Mouse (Mus musculus) bone marrow, adult 2 months (tissue): ENCODE results near the gene Etv6. TPM values are rescaled to one million over a fixed set of nuclear protein-coding genes. Genes with fewer than 3 reads are reported as not detected.

Source experiments
- H3K27ac ChIP-seq: fragments of 200-500 bp; 2 replicates; pipeline ENCODE4 v1.5.1; 2012; ENCODE audit warnings: low read depth, mild to moderate bottlenecking, control low read depth, inconsistent platforms, low read length; ENCODE audit not compliant: control insufficient read depth, poor library complexity, insufficient read depth
- H3K4me1 ChIP-seq: fragments of 200-500 bp; 2 replicates; pipeline ENCODE4 v1.6.1; 2011; ENCODE audit warnings: low read length; ENCODE audit not compliant: control insufficient read depth, insufficient read depth
- H3K4me3 ChIP-seq: fragments of 200-500 bp; replicated peaks from 2 replicates; pipeline ENCODE3; 2011; ENCODE audit warnings: mild to moderate bottlenecking, low read depth, low read length, control low read depth; ENCODE audit not compliant: control insufficient read depth
- CTCF ChIP-seq: fragments of 200-500 bp; IDR thresholded peaks from 2 replicates; pipeline ENCODE4 v1.5.1; 2011; ENCODE audit warnings: low read length, control low read depth; ENCODE audit not compliant: control insufficient read depth, insufficient read depth
- POLR2A ChIP-seq: fragments of 200-500 bp; IDR thresholded peaks from 2 replicates; pipeline ENCODE4 v1.6.1; 2011; ENCODE audit warnings: low read depth, mild to moderate bottlenecking, control low read depth, low read length, borderline replicate concordance; ENCODE audit not compliant: control insufficient read depth
- WGBS: fragments of 180-500 bp; shearing (Covaris S2); methylation state at CpG from one replicate; pipeline ENCODE4 v1.1.7; 2018; 5-methylcytosine and 5-hydroxymethylcytosine counted together
- polyA plus RNA-seq: library from polyadenylated mRNA; stranded (reverse); fragments of >200 nt; gene quantifications from 2 replicates; pipeline ENCODE4 v1.2.4, GENCODE M21; 2011; ENCODE audit warnings: low replicate concordance; ENCODE audit not compliant: missing spikeins, insufficient read depth, insufficient read length

The Etv6 gene
- polyA plus RNA-seq, 1 experiment, result 10.9 TPM

GRCm38 (mm10) chr6:134139359-134139758 lies 103.9 kb downstream of the Etv6 start:
- no peak overlapping the region for H3K27ac ChIP-seq
- no peak overlapping the region for H3K4me3 ChIP-seq
- H3K4me1 ChIP-seq, result peaks cover 11% of the 10 kb centered on the region; the same call in 1 of the 2 replicates
- 85% methylated on average over 3 of the region's 3 CpGs for WGBS
- TF ChIP-seq POLR2A, result no peak
- TF ChIP-seq CTCF, result no peak

DNA sequence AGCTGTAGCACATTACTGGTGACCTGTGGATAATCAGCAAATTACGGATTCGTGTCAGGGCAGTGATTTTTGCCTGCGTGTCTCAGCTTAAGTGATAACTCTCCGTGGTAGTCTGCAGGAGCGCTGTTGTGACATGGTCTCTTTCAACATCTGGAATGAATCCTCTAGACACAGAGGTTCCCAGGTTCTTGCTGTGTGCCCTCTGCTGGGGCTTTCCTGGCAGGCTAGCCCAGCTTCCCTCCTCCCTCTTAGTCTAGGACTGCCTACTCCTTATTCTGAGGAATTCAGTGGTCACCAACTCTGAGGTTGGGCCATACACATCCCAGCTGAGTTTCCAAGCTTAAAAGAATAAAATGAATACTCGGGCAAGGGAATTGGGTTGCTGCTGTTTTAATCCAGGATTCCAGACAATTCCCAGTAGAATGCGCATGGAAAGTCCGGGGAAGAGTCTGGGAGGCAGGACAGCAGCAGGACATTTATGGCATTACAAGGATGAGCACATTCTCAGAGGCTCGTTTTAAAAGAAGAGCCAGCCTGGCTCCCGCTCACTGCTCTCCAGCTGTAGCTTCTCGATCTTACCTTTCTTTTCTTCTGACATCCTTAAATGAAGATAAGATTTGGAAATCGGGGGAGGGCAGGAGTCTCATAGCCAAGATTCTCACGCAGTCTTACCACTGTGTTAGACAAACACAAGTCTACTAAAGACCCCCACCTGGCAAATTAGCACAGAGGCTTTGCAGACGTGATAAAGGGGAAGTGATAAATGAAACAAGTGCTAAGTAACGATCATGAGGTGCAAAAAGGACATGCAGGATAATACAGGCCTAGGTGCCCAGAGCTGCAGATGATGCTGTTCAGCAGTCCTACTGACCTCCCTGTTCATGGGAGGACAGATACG lies 105.5 kb downstream of the Etv6 start:
- TF ChIP-seq POLR2A, result no peak
- TF ChIP-seq CTCF, result no peak
- peaks cover 5% of the 10 kb centered on the region; the same call in 1 of the 2 replicates for H3K4me1 ChIP-seq
- no peak overlapping the region for H3K4me3 ChIP-seq
- 50% methylated on average over 16 of the region's 16 CpGs for WGBS
- H3K27ac ChIP-seq, result no peak overlapping the region

DNA sequence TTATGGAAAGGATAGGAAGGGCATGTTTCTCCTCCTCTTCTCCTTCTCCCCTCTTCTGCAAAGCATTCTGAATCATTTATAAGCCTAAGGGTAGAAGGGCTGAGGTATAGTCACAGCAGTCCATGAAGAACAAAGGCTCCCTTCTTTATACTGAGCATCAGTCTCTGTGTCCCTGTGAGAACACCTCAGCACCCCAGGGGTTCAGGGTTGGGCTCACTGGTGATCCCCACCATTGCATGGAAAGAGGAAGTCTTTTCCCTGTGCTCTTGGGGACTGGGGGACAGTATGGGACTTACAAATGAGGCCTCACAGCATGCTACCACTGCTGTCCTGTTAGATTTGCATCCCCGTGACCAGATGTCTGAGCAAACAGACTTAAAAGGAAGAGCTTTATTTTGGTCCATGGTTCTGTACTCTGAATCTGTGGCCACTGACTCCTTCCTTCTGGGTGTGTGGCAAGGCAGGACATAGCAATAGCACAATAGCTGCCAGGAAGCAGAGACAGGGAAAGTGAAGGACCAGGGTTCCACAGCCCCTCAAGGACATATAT lies 106.2 kb downstream of the Etv6 start:
- Histone ChIP-seq H3K4me3 (no peak overlapping the region), H3K27ac (no peak overlapping the region), H3K4me1 (peaks cover 5% of the 10 kb centered on the region; the same call in 1 of the 2 replicates)
- no peak for TF ChIP-seq CTCF
- TF ChIP-seq POLR2A, result no peak
- 42% methylated on average over 1 of the region's 1 CpGs for WGBS

GRCm38 (mm10) chr6:134142700-134143099 lies 107.2 kb downstream of the Etv6 start:
- TF ChIP-seq POLR2A (no peak), CTCF (no peak)
- Histone ChIP-seq H3K4me1 (peaks cover 5% of the 10 kb centered on the region; the same call in 1 of the 2 replicates), H3K27ac (no peak overlapping the region), H3K4me3 (no peak overlapping the region)
- WGBS, result 82% methylated on average over 11 of the region's 11 CpGs

DNA sequence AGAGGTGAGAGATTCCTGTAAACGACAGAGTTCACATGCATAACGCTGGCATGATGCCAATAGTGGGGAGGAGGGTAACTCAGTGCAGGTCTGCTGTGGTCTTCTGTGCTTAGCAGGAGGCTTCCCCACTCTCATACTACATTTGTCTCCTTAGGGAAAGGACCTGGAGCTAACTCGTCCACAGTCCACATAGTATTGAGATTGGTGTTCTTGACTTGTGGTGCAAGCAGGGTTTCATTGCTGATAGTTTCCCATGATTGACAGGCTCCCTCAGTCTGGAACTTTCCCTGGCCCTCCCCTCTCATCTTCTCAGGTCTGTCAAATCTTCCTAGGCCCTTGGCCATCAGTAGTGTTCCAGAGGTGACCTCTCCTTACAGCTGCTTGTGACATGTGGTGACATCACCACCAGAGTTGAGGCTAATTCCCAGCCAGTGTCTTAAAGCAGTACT lies 108.2 kb downstream of the Etv6 start:
- Histone ChIP-seq H3K4me1 (peaks cover 5% of the 10 kb centered on the region; the same call in 1 of the 2 replicates), H3K27ac (no peak overlapping the region), H3K4me3 (no peak overlapping the region)
- 47% methylated on average over 3 of the region's 3 CpGs for WGBS
- TF ChIP-seq CTCF (no peak), POLR2A (no peak)

DNA sequence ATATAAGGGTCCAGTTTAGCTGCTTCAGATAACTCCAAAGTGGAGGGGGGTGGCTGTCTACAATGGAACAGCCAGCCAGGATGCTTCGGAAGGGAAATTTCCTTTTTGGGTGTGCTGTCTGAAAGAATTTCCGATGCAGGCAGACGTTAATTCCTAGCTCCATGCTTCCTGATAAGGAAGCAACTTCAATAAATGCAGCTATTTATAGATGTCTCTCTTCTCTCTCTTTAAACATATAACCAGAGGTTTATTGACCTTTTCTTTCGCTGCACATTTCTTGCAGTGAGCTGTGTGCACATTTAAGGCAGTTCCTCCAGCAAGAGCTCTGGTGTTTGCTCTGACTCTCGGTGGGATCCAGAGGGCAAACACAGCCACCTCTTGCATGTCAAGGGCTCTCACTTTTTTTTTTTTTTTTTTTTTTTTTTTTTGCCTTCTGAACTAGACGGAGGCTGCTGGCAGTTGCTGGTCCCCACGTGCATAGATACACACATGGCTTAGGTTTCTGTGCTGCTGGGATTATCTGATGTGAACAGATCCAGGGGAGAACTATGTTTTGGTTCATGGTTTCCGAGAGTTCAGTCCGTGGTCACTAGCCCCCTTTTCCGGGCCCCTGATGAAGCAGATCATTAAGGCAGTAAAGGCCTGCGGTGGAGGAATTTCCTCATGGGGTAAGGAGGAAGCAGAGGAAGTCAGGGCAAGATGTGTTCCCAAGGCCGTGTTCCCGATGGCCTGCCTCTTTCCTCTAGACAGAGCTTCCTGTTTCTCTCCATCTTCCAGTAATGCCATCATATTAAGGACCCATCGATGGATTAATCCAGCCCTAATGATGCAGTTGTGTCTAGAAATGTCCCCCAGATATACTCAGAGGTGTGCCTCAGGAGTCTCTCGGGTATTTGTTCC lies 109.0 kb downstream of the Etv6 start:
- Histone ChIP-seq H3K4me1 (peaks cover 5% of the 10 kb centered on the region; the same call in 1 of the 2 replicates), H3K4me3 (no peak overlapping the region), H3K27ac (no peak overlapping the region)
- 46% methylated on average over 15 of the region's 15 CpGs for WGBS
- TF ChIP-seq CTCF (no peak), POLR2A (no peak)

- H3K4me3 ChIP-seq, result no peak overlapping the region
- peaks cover 3% of the 10 kb centered on the region; the same call in 1 of the 2 replicates for H3K4me1 ChIP-seq
- no peak overlapping the region for H3K27ac ChIP-seq
- TF ChIP-seq CTCF (no peak), POLR2A (no peak)
- 65% methylated on average over 22 of the region's 22 CpGs for WGBS
Measured at GRCm38 (mm10) chr6:134147596-134148442, 112.3 kb downstream of the Etv6 start.
